ENCODE assay signal across 8 mouse cellular contexts in genomic region chr7:28865481-28866300, GRCm38 (mm10). TPM values are rescaled to one million over a fixed set of nuclear protein-coding genes. Genes with fewer than 3 reads are reported as not detected.
DNase-seq lines count a peak whose midpoint lies in the region; ATAC-seq and TF ChIP-seq lines count a peak whose summit lies in the region.

No protein-coding gene starts in this region.

- H3K27ac ChIP-seq in cerebellum, adult 2 months (ENCODE audit: insufficient read depth, low read length) = no peak overlapping the region
- H3K27ac ChIP-seq in heart, embryonic 13.5 days (replicated peaks) = peak overlapping the region; percentile 36; the same call in 1 of the 2 replicates
- H3K27ac ChIP-seq in kidney, postnatal 0 days = no peak overlapping the region
- no peak overlapping the region for H3K27ac ChIP-seq in liver, adult 2 months (replicated peaks; ENCODE audit: insufficient read depth, low read depth, low read length)

- peak overlapping the region; percentile 71 for H3K9ac ChIP-seq in heart, embryonic 13.5 days
- no peak overlapping the region for H3K9ac ChIP-seq in kidney, postnatal 0 days (ENCODE audit: low read depth, low read length)
- 0 out of 2 replicates have a peak overlapping the region, but pooled peaks have one; percentile 31 for H3K9ac ChIP-seq in liver, adult 2 months (ENCODE audit: low read depth, low read length)

- H3K36me3 ChIP-seq in heart, embryonic 13.5 days = no peaks in the 10 kb centered on the region
- no peaks in the 10 kb centered on the region for H3K36me3 ChIP-seq in kidney, postnatal 0 days (ENCODE audit: insufficient read depth, low read length)
- H3K36me3 ChIP-seq in liver, adult 2 months (ENCODE audit: control insufficient read depth, insufficient read depth, low read length) = no peaks in the 10 kb centered on the region
- H3K36me3 ChIP-seq in splenic B cell, adult 2 months (ENCODE audit: control insufficient read depth, insufficient read depth, low read length, poor library complexity, severe bottlenecking) = no peaks in the 10 kb centered on the region

- no peak for TF ChIP-seq CTCF in cerebellum, adult 2 months (IDR thresholded peaks at IDR 0.05; ENCODE audit: borderline replicate concordance, insufficient read depth, low read depth, low read length)
- peak; percentile 30; the same call in 1 of the 2 replicates for TF ChIP-seq CTCF in kidney, postnatal 0 days (IDR thresholded peaks at IDR 0.05; ENCODE audit: low read depth)
- TF ChIP-seq CTCF in liver, adult 2 months (IDR thresholded peaks at IDR 0.05; ENCODE audit: low read depth, low read length) = no peak

- peak; percentile 24 to 45 for DNase-seq in cerebellum, postnatal 14 days
- no peak for DNase-seq in cerebellum, adult 2 months
- peak; percentile 48 for DNase-seq in fibroblast of lung, adult 2 months (ENCODE audit: low read depth)
- DNase-seq in kidney, postnatal 0 days (ENCODE audit: low spot score) = peak; percentile 83
- no peak for DNase-seq in liver, adult 2 months (ENCODE audit: extremely low read depth, low read depth, low spot score)
- peak; percentile 45 to 72 for DNase-seq in monocyte, adult 2 months (ENCODE audit: low read depth in 1 of 2, low spot score in 2 of 2)
- peak; percentile 91 for DNase-seq in splenic B cell, adult 2 months (ENCODE audit: low read depth, low spot score)

- H3K4me1 ChIP-seq in cerebellum, adult 2 months (ENCODE audit: control insufficient read depth, insufficient read depth, low read length) = no peaks in the 10 kb centered on the region
- H3K4me1 ChIP-seq in heart, embryonic 13.5 days = peaks cover 26% of the 10 kb centered on the region
- peaks cover 4% of the 10 kb centered on the region; the same call in 1 of the 2 replicates for H3K4me1 ChIP-seq in kidney, postnatal 0 days (replicated peaks; ENCODE audit: insufficient read depth, low read length)
- no peaks in the 10 kb centered on the region for H3K4me1 ChIP-seq in liver, adult 2 months (ENCODE audit: control insufficient read depth, insufficient read depth, low read length)

- H3K9me3 ChIP-seq in heart, embryonic 13.5 days = 0 out of 2 replicates have a peak, but pooled peaks cover 4% of the 10 kb centered on the region
- H3K9me3 ChIP-seq in kidney, postnatal 0 days (replicated peaks; ENCODE audit: low read length) = no peaks in the 10 kb centered on the region

- TF ChIP-seq POLR2A in cerebellum, adult 2 months (IDR thresholded peaks at IDR 0.05; ENCODE audit: borderline replicate concordance, insufficient read depth, low read length) = no peak
- TF ChIP-seq POLR2A in liver, adult 2 months (IDR thresholded peaks at IDR 0.05; ENCODE audit: extremely low read depth, insufficient read depth, low read length) = no peak

- H3K4me3 ChIP-seq in cerebellum, adult 2 months (replicated peaks; ENCODE audit: insufficient read depth, low read depth, low read length) = no peak overlapping the region
- H3K4me3 ChIP-seq in heart, embryonic 13.5 days = peak overlapping the region; percentile 41
- no peak overlapping the region for H3K4me3 ChIP-seq in kidney, postnatal 0 days (replicated peaks; ENCODE audit: low read depth, low read length)
- H3K4me3 ChIP-seq in liver, adult 2 months (ENCODE audit: insufficient read depth, low read depth, low read length) = no peak overlapping the region

- no peaks in the 10 kb centered on the region for H3K79me2 ChIP-seq in liver, adult 2 months (ENCODE audit: control insufficient read depth, insufficient read depth, low read length)

- peak; percentile 35; the same call in 1 of the 2 replicates for ATAC-seq in heart, embryonic 13.5 days (ENCODE audit: extremely low read depth, insufficient number of reproducible peaks, low FRiP score, low TSS enrichment)
- no peak; the same call in 1 of the 2 replicates for ATAC-seq in kidney, postnatal 0 days (replicated peaks; ENCODE audit: low FRiP score, low read depth)

- WGBS in cerebellum, adult 2 months = 54% methylated on average over 33 of the region's 33 CpGs
- 37% methylated on average over 33 of the region's 33 CpGs for WGBS in heart, embryonic 13.5 days
- WGBS in kidney, postnatal 0 days = 32% methylated on average over 33 of the region's 33 CpGs
- WGBS in liver, adult 2 months = 47% methylated on average over 33 of the region's 33 CpGs

- no peaks in the 10 kb centered on the region for H3K27me3 ChIP-seq in cerebellum, adult 2 months (ENCODE audit: control insufficient read depth, insufficient read depth, low read length)
- H3K27me3 ChIP-seq in heart, embryonic 13.5 days (replicated peaks) = no peaks in the 10 kb centered on the region
- H3K27me3 ChIP-seq in kidney, postnatal 0 days (ENCODE audit: insufficient read depth, low read length) = no peaks in the 10 kb centered on the region
- no peaks in the 10 kb centered on the region for H3K27me3 ChIP-seq in liver, adult 2 months (ENCODE audit: control insufficient read depth, insufficient read depth, low read length)
- H3K27me3 ChIP-seq in splenic B cell, adult 2 months (ENCODE audit: control insufficient read depth, insufficient read depth, low read length, poor library complexity, severe bottlenecking) = no peaks in the 10 kb centered on the region

- H3K4me2 ChIP-seq in heart, embryonic 13.5 days = peak overlapping the region; percentile 68
- H3K4me2 ChIP-seq in kidney, postnatal 0 days (ENCODE audit: low read length) = peak overlapping the region; percentile 31

RNA-seq across cellular contexts. Expression of gene Lgals7, which starts 2.0 kb away (rescaled TPM):
- 0.16 TPM in 1 of 2 replicates, not detected in the other for polyA plus RNA-seq in cerebellum, adult 2 months (2012; rRNA removed)
- 1.5 and 1.6 TPM in 2 replicates for polyA plus RNA-seq in heart, embryonic 13.5 days (2015; fragmentation: Nextera tagmentation; extraction: Ambion mirVana)
- 1.3 and 1.7 TPM in 2 replicates for polyA plus RNA-seq in kidney, postnatal 0 days (2015; fragmentation: Nextera tagmentation; extraction: Ambion mirVana)
- not detected in 2 replicates for total RNA-seq in liver, adult 2 months (2014; rRNA removed)
- polyA plus RNA-seq in liver, adult 2 months (2012; rRNA removed) = not detected in 2 replicates

RNA-seq across cellular contexts. Expression of gene Capn12, which starts 15.5 kb away (rescaled TPM):
- 0.41 and 0.46 TPM in 2 replicates for polyA plus RNA-seq in cerebellum, adult 2 months (2012; rRNA removed)
- polyA plus RNA-seq in heart, embryonic 13.5 days (2015; fragmentation: Nextera tagmentation; extraction: Ambion mirVana) = 0.15 and 0.38 TPM in 2 replicates
- 0.34 and 0.47 TPM in 2 replicates for polyA plus RNA-seq in kidney, postnatal 0 days (2015; fragmentation: Nextera tagmentation; extraction: Ambion mirVana)
- not detected in 2 replicates for total RNA-seq in liver, adult 2 months (2014; rRNA removed)
- 0.04 TPM in 1 of 2 replicates, not detected in the other for polyA plus RNA-seq in liver, adult 2 months (2012; rRNA removed)

RNA-seq across cellular contexts. Expression of gene Lgals4, which starts 32.0 kb away (rescaled TPM):
- polyA plus RNA-seq in cerebellum, adult 2 months (2012; rRNA removed) = 6.9 and 8.3 TPM in 2 replicates
- 4.3 and 5.6 TPM in 2 replicates for polyA plus RNA-seq in heart, embryonic 13.5 days (2015; fragmentation: Nextera tagmentation; extraction: Ambion mirVana)
- polyA plus RNA-seq in kidney, postnatal 0 days (2015; fragmentation: Nextera tagmentation; extraction: Ambion mirVana) = 10.8 and 10.9 TPM in 2 replicates
- 9.5 and 11.0 TPM in 2 replicates for total RNA-seq in liver, adult 2 months (2014; rRNA removed)
- polyA plus RNA-seq in liver, adult 2 months (2012; rRNA removed) = 7.9 and 16.4 TPM in 2 replicates

RNA-seq across cellular contexts. Expression of gene Ech1, which starts 40.7 kb away (rescaled TPM):
- 106 and 115 TPM in 2 replicates for polyA plus RNA-seq in cerebellum, adult 2 months (2012; rRNA removed)
- polyA plus RNA-seq in heart, embryonic 13.5 days (2015; fragmentation: Nextera tagmentation; extraction: Ambion mirVana) = 169 and 182 TPM in 2 replicates
- polyA plus RNA-seq in kidney, postnatal 0 days (2015; fragmentation: Nextera tagmentation; extraction: Ambion mirVana) = 330 and 348 TPM in 2 replicates
- total RNA-seq in liver, adult 2 months (2014; rRNA removed) = 636 and 645 TPM in 2 replicates
- 561 and 625 TPM in 2 replicates for polyA plus RNA-seq in liver, adult 2 months (2012; rRNA removed)

RNA-seq across cellular contexts. Expression of gene Hnrnpl, which starts 57.4 kb away (rescaled TPM):
- 366 and 379 TPM in 2 replicates for polyA plus RNA-seq in cerebellum, adult 2 months (2012; rRNA removed)
- 168 TPM in 2 replicates for polyA plus RNA-seq in heart, embryonic 13.5 days (2015; fragmentation: Nextera tagmentation; extraction: Ambion mirVana)
- 232 TPM in 2 replicates for polyA plus RNA-seq in kidney, postnatal 0 days (2015; fragmentation: Nextera tagmentation; extraction: Ambion mirVana)
- 90.1 and 109 TPM in 2 replicates for total RNA-seq in liver, adult 2 months (2014; rRNA removed)
- 81.6 and 109 TPM in 2 replicates for polyA plus RNA-seq in liver, adult 2 months (2012; rRNA removed)

Comparison
In these comparisons a context has a peak if more than half of its experiments do, and no peak if none do; other contexts are left out.
1. DNase-seq: peak in cerebellum, postnatal 14 days (2 of 2), fibroblast of lung, adult 2 months (single experiment), kidney, postnatal 0 days (single experiment), monocyte, adult 2 months (2 of 2) and splenic B cell, adult 2 months (single experiment); none in cerebellum, adult 2 months (0 of 2) and liver, adult 2 months (single experiment).